Mouse (Mus musculus) kidney, adult 2 months (tissue): ENCODE data around the gene Slc44a3. TPM values are rescaled to one million over a fixed set of nuclear protein-coding genes. Genes with fewer than 3 reads are reported as not detected.
A peak's percentile ranks its signal among the peaks of the same experiment; 100 is the strongest.

Experiments used
- DNase-seq: peaks from one replicate; pipeline ENCODE4 v3.0.0; 2021
- H3K27ac ChIP-seq: fragments of 200-500 bp; 2 replicates; pipeline ENCODE4 v1.5.1; 2012; ENCODE audit warnings: low read depth, low read length, control low read depth, inconsistent platforms; ENCODE audit not compliant: insufficient read depth
- H3K27me3 ChIP-seq: fragments of 200-500 bp; replicated peaks from 2 replicates; pipeline ENCODE4 v1.6.1; 2012; ENCODE audit warnings: mild to moderate bottlenecking, moderate library complexity, low read length, inconsistent platforms; ENCODE audit not compliant: control insufficient read depth, insufficient read depth
- H3K36me3 ChIP-seq: fragments of 200-500 bp; 2 replicates; pipeline ENCODE4 v1.6.1; 2012; ENCODE audit warnings: mild to moderate bottlenecking, moderate library complexity, low read length, inconsistent platforms; ENCODE audit not compliant: control insufficient read depth, insufficient read depth
- H3K4me1 ChIP-seq: fragments of 200-500 bp; 2 replicates; pipeline ENCODE4 v1.6.1; 2011; ENCODE audit warnings: low read length; ENCODE audit not compliant: control insufficient read depth, insufficient read depth
- H3K4me3 ChIP-seq: fragments of 200-500 bp; 2 replicates; pipeline ENCODE4 v1.5.1; 2011; ENCODE audit warnings: mild to moderate bottlenecking, low read depth, low read length, control low read depth; ENCODE audit not compliant: insufficient read depth
- CTCF ChIP-seq: fragments of 200-500 bp; conservative IDR thresholded peaks from 2 replicates; pipeline ENCODE4 v1.5.1; 2011; ENCODE audit warnings: low read depth, mild to moderate bottlenecking, control low read depth, low read length, moderate library complexity, mixed read lengths; ENCODE audit not compliant: insufficient read depth, insufficient read length
- POLR2A ChIP-seq: fragments of 200-500 bp; IDR thresholded peaks from one replicate; pipeline ENCODE4 v1.6.1; 2011; ENCODE audit warnings: low read depth, low read length, control low read depth
- WGBS: fragments of 180-500 bp; shearing (Covaris S2); methylation state at CpG from one replicate; pipeline ENCODE4 v1.1.7; 2018; 5-methylcytosine and 5-hydroxymethylcytosine counted together
- polyA plus RNA-seq: library from polyadenylated mRNA; depleted of rRNA; stranded (reverse); fragments of >200 nt; gene quantifications from 2 replicates; pipeline ENCODE4 v1.2.3, GENCODE M21; 2012

Gene Slc44a3
- polyA plus RNA-seq, 1 experiment = 11.4 TPM

DNA sequence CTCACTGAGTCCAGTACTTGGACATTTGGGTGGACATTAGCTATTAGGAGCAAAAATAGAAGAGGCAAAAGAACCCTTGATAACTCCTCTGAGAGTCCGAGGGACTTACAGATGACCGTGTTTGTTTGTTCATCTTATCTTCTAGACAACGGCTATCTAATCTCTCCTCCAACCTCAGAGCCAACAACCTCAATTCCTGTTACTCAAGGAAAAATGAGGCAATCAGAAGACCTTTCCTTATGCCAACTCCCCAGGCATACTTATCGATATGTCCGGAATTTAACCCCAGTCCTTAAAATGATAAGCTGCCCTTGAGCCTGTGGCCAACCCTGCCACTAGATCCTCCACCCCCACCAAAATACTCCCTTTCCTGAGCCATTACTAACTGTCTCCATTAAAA is 31.5 kb downstream of the Slc44a3 start:
- no peaks in the 10 kb centered on the region for H3K36me3 ChIP-seq
- no peak overlapping the region for H3K4me3 ChIP-seq
- no peak for DNase-seq
- 86% methylated on average over 5 of the region's 5 CpGs for WGBS
- H3K27ac ChIP-seq = no peak overlapping the region
- no peaks in the 10 kb centered on the region for H3K27me3 ChIP-seq
- no peaks in the 10 kb centered on the region for H3K4me1 ChIP-seq
- TF ChIP-seq CTCF = no peak
- TF ChIP-seq POLR2A = no peak

- TF ChIP-seq CTCF (peak; percentile 98), POLR2A (no peak)
- Histone ChIP-seq H3K4me3 (no peak overlapping the region), H3K27ac (no peak overlapping the region), H3K27me3 (no peaks in the 10 kb centered on the region), H3K36me3 (no peaks in the 10 kb centered on the region), H3K4me1 (no peaks in the 10 kb centered on the region)
- peak; percentile 79 for DNase-seq
- WGBS = 40% methylated on average over 10 of the region's 10 CpGs
These were observed 32.0 kb downstream of the Slc44a3 start for GRCm38 (mm10) chr3:121500225-121500624.

DNA sequence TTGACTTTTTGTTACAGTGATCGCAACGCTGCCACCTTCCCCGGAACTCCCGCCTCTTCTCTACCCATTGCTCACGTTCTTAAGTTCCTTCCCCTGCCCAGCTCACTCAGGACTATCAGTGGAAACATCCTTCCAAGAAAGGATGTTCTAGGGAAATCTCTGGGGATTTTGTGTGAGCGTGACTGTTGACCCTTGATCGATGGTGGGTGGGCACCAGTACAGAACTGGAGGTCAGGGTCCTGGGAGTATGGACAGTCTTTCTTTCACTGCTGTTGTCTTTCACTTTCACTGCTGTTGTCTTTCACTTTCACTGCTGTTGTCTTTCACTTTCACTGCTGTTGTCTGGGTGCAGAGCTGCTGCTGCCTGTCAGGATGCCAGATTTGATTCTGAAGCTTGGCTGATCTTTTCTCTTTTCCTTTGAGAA is 38.2 kb downstream of the Slc44a3 start:
- no peak overlapping the region for H3K27ac ChIP-seq
- peaks cover 18% of the 10 kb centered on the region for H3K4me1 ChIP-seq
- TF ChIP-seq POLR2A (no peak), CTCF (no peak)
- 0 out of 2 replicates have a peak overlapping the region, but pooled peaks have one; percentile 14 for H3K4me3 ChIP-seq
- WGBS = 49% methylated on average over 7 of the region's 7 CpGs
- peak; percentile 8 for DNase-seq
- no peaks in the 10 kb centered on the region for H3K36me3 ChIP-seq
- H3K27me3 ChIP-seq = no peaks in the 10 kb centered on the region

DNA sequence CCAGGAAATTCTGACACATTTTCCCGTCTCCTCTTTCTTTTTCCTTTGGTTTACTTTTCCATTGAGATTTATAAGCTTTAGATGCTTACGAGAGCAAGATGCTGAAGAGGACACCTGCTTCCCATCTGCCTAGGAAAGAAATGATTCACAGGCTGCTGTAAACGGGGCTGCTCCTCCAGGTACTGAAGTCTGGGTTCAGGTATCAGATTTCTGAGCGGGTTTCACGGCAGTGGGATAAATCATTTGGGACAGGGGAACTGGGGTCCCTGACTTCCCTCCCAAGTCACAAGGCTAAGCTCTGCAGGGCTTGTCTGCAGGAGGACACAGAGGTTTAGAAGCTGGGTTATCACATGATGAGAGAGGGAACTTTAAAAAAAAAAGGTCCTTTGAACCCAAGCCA is 40.2 kb downstream of the Slc44a3 start:
- no peak for DNase-seq

GRCm38 (mm10) chr3:121490941-121491340 is 41.3 kb downstream of the Slc44a3 start:
- Histone ChIP-seq H3K36me3 (no peaks in the 10 kb centered on the region), H3K27ac (peak overlapping the region; percentile 46; the same call in 1 of the 2 replicates), H3K4me3 (no peak overlapping the region), H3K4me1 (peaks cover 18% of the 10 kb centered on the region), H3K27me3 (no peaks in the 10 kb centered on the region)
- no peak for TF ChIP-seq CTCF
- TF ChIP-seq POLR2A = no peak
- WGBS = 27% methylated on average over 5 of the region's 5 CpGs
- peak; percentile 22 for DNase-seq

More for the DNA sequence above, 40.2 kb downstream of the Slc44a3 start:
- no peaks in the 10 kb centered on the region for H3K27me3 ChIP-seq
- TF ChIP-seq POLR2A (no peak), CTCF (no peak)
- H3K27ac ChIP-seq = no peak overlapping the region
- peaks cover 18% of the 10 kb centered on the region for H3K4me1 ChIP-seq
- WGBS = 72% methylated on average over 5 of the region's 5 CpGs
- H3K36me3 ChIP-seq = no peaks in the 10 kb centered on the region
- no peak overlapping the region for H3K4me3 ChIP-seq

- H3K36me3 ChIP-seq = no peaks in the 10 kb centered on the region
- DNase-seq = peak; percentile 48
- H3K4me1 ChIP-seq = peaks cover 18% of the 10 kb centered on the region
- H3K27me3 ChIP-seq = no peaks in the 10 kb centered on the region
- peak overlapping the region; percentile 79 for H3K27ac ChIP-seq
- 66% methylated on average over 12 of the region's 12 CpGs for WGBS
- no peak overlapping the region for H3K4me3 ChIP-seq
- TF ChIP-seq CTCF = no peak
- TF ChIP-seq POLR2A = no peak
These were observed 42.6 kb downstream of the Slc44a3 start for GRCm38 (mm10) chr3:121489462-121490118.

- no peaks in the 10 kb centered on the region for H3K36me3 ChIP-seq
- H3K27ac ChIP-seq = no peak overlapping the region
- 88% methylated on average over 2 of the region's 2 CpGs for WGBS
- H3K27me3 ChIP-seq = no peaks in the 10 kb centered on the region
- no peak overlapping the region for H3K4me3 ChIP-seq
- TF ChIP-seq POLR2A (no peak), CTCF (no peak)
- no peak for DNase-seq
- peaks cover 5% of the 10 kb centered on the region; the same call in 1 of the 2 replicates for H3K4me1 ChIP-seq
These were observed 47.0 kb downstream of the Slc44a3 start for GRCm38 (mm10) chr3:121485201-121485600.
